Mouse (Mus musculus): ENCODE results near the gene Olfr653. TPM values are rescaled to one million over a fixed set of nuclear protein-coding genes. Genes with fewer than 3 reads are reported as not detected.

Olfr653 gene
- polyA plus RNA-seq (2012) = not detected in 2 replicates

- no peak for TF ChIP-seq TAL1 (IDR thresholded peaks at IDR 0.05; ENCODE audit: low read length)
- no peak for TF ChIP-seq GATA1 (IDR thresholded peaks at IDR 0.05; ENCODE audit: low read length)
- no peaks in the 10 kb centered on the region for H3K27me3 ChIP-seq (ENCODE audit: control insufficient read depth)
- peaks cover 5% of the 10 kb centered on the region for H3K9me3 ChIP-seq (ENCODE audit: control insufficient read depth, low read length)
- no peak within 1 kb of the TSS for H3K4me3 ChIP-seq (replicated peaks)
- no peaks in the 10 kb centered on the region for H3K4me1 ChIP-seq (ENCODE audit: control insufficient read depth)
- H3K36me3 ChIP-seq (ENCODE audit: control insufficient read depth) = no peaks in the 10 kb centered on the region
These were observed at the start of gene Olfr653 for GRCm38 (mm10) chr7:104577014-104577413. Gene Olfr653, plus strand, starts transcription at chr7:104577314.

DNA sequence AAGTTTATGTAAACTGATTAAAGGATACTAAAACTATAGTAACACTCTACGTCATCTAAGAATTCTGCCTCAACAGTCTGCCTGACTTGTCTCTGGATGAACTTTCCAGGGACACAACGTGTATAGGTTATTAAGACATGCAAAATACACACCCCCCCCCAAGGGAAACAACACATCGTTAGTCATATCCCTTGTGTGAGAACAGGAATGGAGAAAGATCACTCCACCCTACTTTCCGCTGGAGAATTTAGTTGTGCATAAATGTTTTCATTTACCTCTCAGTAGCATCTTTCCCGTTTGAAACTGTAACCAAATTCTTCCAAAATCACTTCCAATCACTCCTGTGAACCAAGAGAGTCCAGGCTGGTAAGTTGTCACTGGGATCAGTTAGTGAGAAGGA, 27.3 kb upstream of the Olfr653 start, which contains the start of gene Olfr651:
Olfr651 (plus strand) TSS at position 301 of the 400 bp plus-strand sequence.
- Histone ChIP-seq H3K36me3 (ENCODE audit: control insufficient read depth) (no peaks in the 10 kb centered on the region), H3K4me1 (ENCODE audit: control insufficient read depth) (no peaks in the 10 kb centered on the region), H3K4me3 (replicated peaks) (no peak within 1 kb of the TSS), H3K27me3 (ENCODE audit: control insufficient read depth) (no peaks in the 10 kb centered on the region), H3K9me3 (ENCODE audit: control insufficient read depth, low read length) (peaks cover 2% of the 10 kb centered on the region; the same call in 1 of the 2 replicates)
- no peak for TF ChIP-seq TAL1 (IDR thresholded peaks at IDR 0.05; ENCODE audit: low read length)

- no peaks in the 10 kb centered on the region for H3K4me1 ChIP-seq (ENCODE audit: control insufficient read depth)
- no peaks in the 10 kb centered on the region; the same call in 1 of the 2 replicates for H3K9me3 ChIP-seq (ENCODE audit: control insufficient read depth, low read length)
- H3K27me3 ChIP-seq (ENCODE audit: control insufficient read depth) = no peaks in the 10 kb centered on the region
- H3K36me3 ChIP-seq (ENCODE audit: control insufficient read depth) = no peaks in the 10 kb centered on the region
- TF ChIP-seq TAL1 (IDR thresholded peaks at IDR 0.05; ENCODE audit: low read length) (no peak), GATA1 (IDR thresholded peaks at IDR 0.05; ENCODE audit: low read length) (no peak)
- H3K4me3 ChIP-seq (replicated peaks) = no peak overlapping the region
These were observed 24.4 kb upstream of the Olfr653 start for GRCm38 (mm10) chr7:104552700-104553099.

DNA sequence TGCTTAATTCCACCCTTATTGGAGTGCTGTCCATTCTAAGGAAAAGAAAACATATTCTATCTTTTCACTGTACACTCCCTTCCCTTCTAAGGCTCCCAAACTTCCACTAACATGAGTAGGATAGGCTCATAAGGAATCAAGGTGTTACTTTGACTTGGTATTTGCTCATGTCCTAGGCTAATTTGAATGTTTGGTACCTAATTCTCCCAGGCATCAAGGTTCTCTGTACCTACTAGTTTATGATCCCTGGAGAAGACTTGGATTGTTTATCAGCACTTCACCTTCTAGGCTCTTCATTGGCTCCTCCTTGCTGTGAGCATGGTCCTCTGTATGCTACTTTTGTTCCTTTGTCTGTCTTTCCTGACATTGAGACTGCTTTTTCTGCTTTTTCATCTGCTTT, 16.5 kb upstream of the Olfr653 start, which contains the start of gene Olfr652:
Olfr652 (plus strand) TSS at position 301 of the 400 bp plus-strand sequence.
- TF ChIP-seq TAL1 (IDR thresholded peaks at IDR 0.05; ENCODE audit: low read length) (no peak), GATA1 (IDR thresholded peaks at IDR 0.05; ENCODE audit: low read length) (no peak)
- no peaks in the 10 kb centered on the region for H3K27me3 ChIP-seq (ENCODE audit: control insufficient read depth)
- no peaks in the 10 kb centered on the region for H3K9me3 ChIP-seq (ENCODE audit: control insufficient read depth, low read length)

GRCm38 (mm10) chr7:104580846-104581245, 3.7 kb downstream of the Olfr653 start:
- no peaks in the 10 kb centered on the region for H3K27me3 ChIP-seq (ENCODE audit: control insufficient read depth)
- no peak for TF ChIP-seq GATA1 (IDR thresholded peaks at IDR 0.05; ENCODE audit: low read length)

More for the DNA sequence above, 16.5 kb upstream of the Olfr653 start, which contains the start of gene Olfr652:
- Histone ChIP-seq H3K4me1 (ENCODE audit: control insufficient read depth) (no peaks in the 10 kb centered on the region), H3K36me3 (ENCODE audit: control insufficient read depth) (no peaks in the 10 kb centered on the region), H3K4me3 (replicated peaks) (no peak within 1 kb of the TSS)

GRCm38 (mm10) chr7:104581429-104581828, 4.3 kb downstream of the Olfr653 start:
- no peaks in the 10 kb centered on the region for H3K4me1 ChIP-seq (ENCODE audit: control insufficient read depth)
- H3K27me3 ChIP-seq (ENCODE audit: control insufficient read depth) = no peaks in the 10 kb centered on the region
- H3K36me3 ChIP-seq (ENCODE audit: control insufficient read depth) = no peaks in the 10 kb centered on the region
- no peak overlapping the region for H3K4me3 ChIP-seq (replicated peaks)
- H3K9me3 ChIP-seq (ENCODE audit: control insufficient read depth, low read length) = peaks cover 5% of the 10 kb centered on the region
- no peak for TF ChIP-seq GATA1 (IDR thresholded peaks at IDR 0.05; ENCODE audit: low read length)
- no peak for TF ChIP-seq TAL1 (IDR thresholded peaks at IDR 0.05; ENCODE audit: low read length)

More at GRCm38 (mm10) chr7:104580846-104581245, 3.7 kb downstream of the Olfr653 start:
- Histone ChIP-seq H3K4me1 (ENCODE audit: control insufficient read depth) (no peaks in the 10 kb centered on the region), H3K4me3 (replicated peaks) (no peak overlapping the region), H3K36me3 (ENCODE audit: control insufficient read depth) (no peaks in the 10 kb centered on the region), H3K9me3 (ENCODE audit: control insufficient read depth, low read length) (peaks cover 5% of the 10 kb centered on the region)

- TF ChIP-seq TAL1 (IDR thresholded peaks at IDR 0.05; ENCODE audit: low read length) (no peak), GATA1 (IDR thresholded peaks at IDR 0.05; ENCODE audit: low read length) (no peak)
- Histone ChIP-seq H3K4me1 (ENCODE audit: control insufficient read depth) (no peaks in the 10 kb centered on the region), H3K9me3 (ENCODE audit: control insufficient read depth, low read length) (peaks cover 5% of the 10 kb centered on the region; the same call in 1 of the 2 replicates), H3K4me3 (replicated peaks) (no peak within 1 kb of the TSS), H3K36me3 (ENCODE audit: control insufficient read depth) (no peaks in the 10 kb centered on the region), H3K27me3 (ENCODE audit: control insufficient read depth) (no peaks in the 10 kb centered on the region)
These were observed 9.6 kb downstream of the Olfr653 start, which contains the start of gene Olfr654 for GRCm38 (mm10) chr7:104586725-104587124. Gene Olfr654, plus strand, starts transcription at chr7:104587025.

DNA sequence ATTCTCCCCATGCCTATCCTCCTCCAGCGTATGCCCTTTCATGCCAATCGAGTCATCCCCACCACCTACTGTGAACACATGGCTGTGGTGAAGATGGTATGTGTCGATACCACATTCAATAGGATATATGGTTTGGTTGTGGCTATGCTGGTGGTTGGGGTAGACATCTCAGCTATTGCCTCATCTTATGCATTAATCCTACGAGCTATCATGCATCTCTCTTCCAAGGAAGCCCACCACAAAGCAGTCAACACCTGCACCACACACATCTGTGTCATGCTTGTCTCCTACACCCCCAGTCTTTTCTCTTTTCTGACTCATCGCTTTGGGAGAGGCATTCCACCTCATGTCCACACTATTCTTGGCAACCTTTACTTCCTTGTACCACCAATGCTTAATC, 11.2 kb downstream of the Olfr653 start:
- Histone ChIP-seq H3K4me1 (ENCODE audit: control insufficient read depth) (no peaks in the 10 kb centered on the region), H3K27me3 (ENCODE audit: control insufficient read depth) (no peaks in the 10 kb centered on the region), H3K36me3 (ENCODE audit: control insufficient read depth) (no peaks in the 10 kb centered on the region), H3K4me3 (replicated peaks) (no peak overlapping the region), H3K9me3 (ENCODE audit: control insufficient read depth, low read length) (peaks cover 5% of the 10 kb centered on the region; the same call in 1 of the 2 replicates)
- no peak for TF ChIP-seq GATA1 (IDR thresholded peaks at IDR 0.05; ENCODE audit: low read length)
- no peak for TF ChIP-seq TAL1 (IDR thresholded peaks at IDR 0.05; ENCODE audit: low read length)

GRCm38 (mm10) chr7:104601679-104602078, 24.6 kb downstream of the Olfr653 start, which contains the start of gene Olfr655:
Gene Olfr655, minus strand, starts transcription at chr7:104601779.
- TF ChIP-seq GATA1 (IDR thresholded peaks at IDR 0.05; ENCODE audit: low read length) (no peak), TAL1 (IDR thresholded peaks at IDR 0.05; ENCODE audit: low read length) (no peak)
- Histone ChIP-seq H3K4me1 (ENCODE audit: control insufficient read depth) (no peaks in the 10 kb centered on the region), H3K9me3 (ENCODE audit: control insufficient read depth, low read length) (no peaks in the 10 kb centered on the region), H3K27me3 (ENCODE audit: control insufficient read depth) (no peaks in the 10 kb centered on the region), H3K4me3 (replicated peaks) (no peak within 1 kb of the TSS), H3K36me3 (ENCODE audit: control insufficient read depth) (no peaks in the 10 kb centered on the region)

- H3K27me3 ChIP-seq (ENCODE audit: control insufficient read depth) = no peaks in the 10 kb centered on the region
- no peak overlapping the region for H3K4me3 ChIP-seq (replicated peaks)
- no peaks in the 10 kb centered on the region for H3K36me3 ChIP-seq (ENCODE audit: control insufficient read depth)
- H3K9me3 ChIP-seq (ENCODE audit: control insufficient read depth, low read length) = no peaks in the 10 kb centered on the region
- no peaks in the 10 kb centered on the region for H3K4me1 ChIP-seq (ENCODE audit: control insufficient read depth)
- no peak for TF ChIP-seq GATA1 (IDR thresholded peaks at IDR 0.05; ENCODE audit: low read length)
- TF ChIP-seq TAL1 (IDR thresholded peaks at IDR 0.05; ENCODE audit: low read length) = no peak
These were observed 26.1 kb downstream of the Olfr653 start for GRCm38 (mm10) chr7:104603173-104603572.
